Mouse (Mus musculus) CH12.LX (cell line): ENCODE measurements around the gene Ttyh2. TPM values are rescaled to one million over a fixed set of nuclear protein-coding genes. Genes with fewer than 3 reads are reported as not detected.

ENCODE experiments used
- DNase-seq: peaks from one replicate; pipeline ENCODE4 v3.0.0-alpha.2; 2013; ENCODE audit errors: extremely low read depth
- H3K27ac ChIP-seq: 2 replicates; pipeline ENCODE4 v1.5.1; 2012; ENCODE audit warnings: low read depth, mild to moderate bottlenecking, control low read depth, moderate library complexity; ENCODE audit not compliant: insufficient read depth
- H3K27me3 ChIP-seq: replicated peaks from 2 replicates; pipeline ENCODE3; 2012; ENCODE audit warnings: inconsistent platforms
- H3K36me3 ChIP-seq, 2 experiments: replicated peaks in 1 of 2; 2 replicates each; pipeline versions ENCODE3 to v1.6.1; 2012; ENCODE audit warnings: inconsistent platforms in 1 of 2, low read length in 1 of 2, mild to moderate bottlenecking in 1 of 2, mixed read lengths in 1 of 2, moderate library complexity in 1 of 2; ENCODE audit not compliant: control insufficient read depth in 1 of 2, insufficient read depth in 1 of 2
- H3K4me1 ChIP-seq, 2 experiments: 2 replicates each; pipeline ENCODE4 v1.6.1; 2012; ENCODE audit warnings: inconsistent platforms in 1 of 2, moderate library complexity in 1 of 2; ENCODE audit not compliant: insufficient read depth in 2 of 2, control insufficient read depth in 1 of 2
- H3K4me2 ChIP-seq: 2 replicates; pipeline ENCODE4 v1.6.1; 2012; ENCODE audit warnings: low read depth, mild to moderate bottlenecking, control low read depth; ENCODE audit not compliant: poor library complexity, insufficient read depth, severe bottlenecking
- H3K4me3 ChIP-seq, 3 experiments: fragments of 150-350 bp in 1 of 3; sonication (generic) in 1 of 3; replicated peaks in 1 of 3; 2 replicates each; pipeline versions ENCODE3 to v1.5.1; 2011 to 2012; ENCODE audit warnings: low read depth in 2 of 3, low read length in 2 of 3, mild to moderate bottlenecking in 2 of 3, moderate library complexity in 2 of 3, control low read depth in 1 of 3, improper control_type of control experiment in 1 of 3, inconsistent platforms in 1 of 3, mixed read lengths in 1 of 3; ENCODE audit not compliant: poor library complexity in 1 of 3
- H3K79me2 ChIP-seq: replicated peaks from 2 replicates; pipeline ENCODE4 v1.6.1; 2012; ENCODE audit warnings: mild to moderate bottlenecking, moderate library complexity; ENCODE audit not compliant: control insufficient read depth, poor library complexity, insufficient read depth, severe bottlenecking; ENCODE audit errors: extremely low read depth
- H3K9ac ChIP-seq: 2 replicates; pipeline ENCODE4 v1.6.1; 2012; ENCODE audit warnings: low read depth, mild to moderate bottlenecking, control low read depth, moderate library complexity; ENCODE audit not compliant: insufficient read depth
- H3K9me3 ChIP-seq: replicated peaks from 2 replicates; pipeline ENCODE3; 2012; ENCODE audit warnings: low read length, inconsistent platforms, mixed read lengths
- CHD1 ChIP-seq: IDR thresholded peaks from 2 replicates; pipeline ENCODE4 v1.6.1; 2012; ENCODE audit warnings: low read depth, low read length, improper control_type of control experiment, inconsistent platforms
- CHD2 ChIP-seq: IDR thresholded peaks from 2 replicates; pipeline ENCODE4 v1.6.1; 2011; ENCODE audit warnings: low read length, improper control_type of control experiment
- E2F4 ChIP-seq: IDR thresholded peaks from 2 replicates; pipeline ENCODE4 v1.6.1; 2011; ENCODE audit warnings: low read depth, low read length, improper control_type of control experiment; ENCODE audit not compliant: insufficient replicate concordance
- ELF1 ChIP-seq: IDR thresholded peaks from 2 replicates; pipeline ENCODE4 v1.6.1; 2014; ENCODE audit warnings: low read depth, mild to moderate bottlenecking, inconsistent platforms, low read length, improper control_type of control experiment
- EP300 ChIP-seq: IDR thresholded peaks from 2 replicates; pipeline ENCODE4 v1.6.1; 2011; ENCODE audit warnings: low read length, improper control_type of control experiment
- ETS1 ChIP-seq: conservative IDR thresholded peaks from 2 replicates; pipeline ENCODE4 v1.6.1; 2012; ENCODE audit warnings: low read depth, mild to moderate bottlenecking, inconsistent platforms, low read length, improper control_type of control experiment, moderate library complexity
- GABPA ChIP-seq: IDR thresholded peaks from 2 replicates; pipeline ENCODE4 v1.6.1; 2012; ENCODE audit warnings: low read depth, low read length, improper control_type of control experiment, inconsistent platforms; ENCODE audit not compliant: insufficient replicate concordance
- HCFC1 ChIP-seq: IDR thresholded peaks from 2 replicates; pipeline ENCODE4 v1.6.1; 2012; ENCODE audit warnings: low read depth, mild to moderate bottlenecking, inconsistent platforms, low read length, improper control_type of control experiment
- IRF4 ChIP-seq: IDR thresholded peaks from 2 replicates; pipeline ENCODE4 v1.6.1; 2014; ENCODE audit warnings: low read depth, mild to moderate bottlenecking, inconsistent platforms, low read length, improper control_type of control experiment
- MAFK ChIP-seq: IDR thresholded peaks from 2 replicates; pipeline ENCODE4 v1.6.1; 2011; ENCODE audit warnings: low read length, improper control_type of control experiment; ENCODE audit not compliant: insufficient replicate concordance
- MAX ChIP-seq: IDR thresholded peaks from 2 replicates; pipeline ENCODE4 v1.6.1; 2011; ENCODE audit warnings: low read length, improper control_type of control experiment
- MAZ ChIP-seq: IDR thresholded peaks from 2 replicates; pipeline ENCODE4 v1.6.1; 2012; ENCODE audit warnings: low read depth, mild to moderate bottlenecking, inconsistent platforms, low read length, improper control_type of control experiment, moderate library complexity
- MEF2A ChIP-seq: IDR thresholded peaks from 2 replicates; pipeline ENCODE4 v1.6.1; 2014; ENCODE audit warnings: low read depth, mild to moderate bottlenecking, inconsistent platforms, low read length, improper control_type of control experiment, borderline replicate concordance
- MYC ChIP-seq: IDR thresholded peaks from 2 replicates; pipeline ENCODE4 v1.6.1; 2011; ENCODE audit warnings: low read depth, mild to moderate bottlenecking, improper control_type of control experiment, low read length
- NRF1 ChIP-seq: IDR thresholded peaks from 2 replicates; pipeline ENCODE4 v1.6.1; 2014; ENCODE audit warnings: low read depth, mild to moderate bottlenecking, inconsistent platforms, low read length, improper control_type of control experiment, moderate library complexity
- POLR2A ChIP-seq: IDR thresholded peaks from 2 replicates; pipeline ENCODE4 v1.6.1; 2011; ENCODE audit warnings: low read depth, mild to moderate bottlenecking, improper control_type of control experiment, low read length
- POLR2AphosphoS2 ChIP-seq: IDR thresholded peaks from 2 replicates; pipeline ENCODE4 v1.6.1; 2011; ENCODE audit warnings: low read depth, low read length, improper control_type of control experiment
- RAD21 ChIP-seq: IDR thresholded peaks from 2 replicates; pipeline ENCODE4 v1.6.1; 2011; ENCODE audit warnings: low read depth, mild to moderate bottlenecking, low read length, improper control_type of control experiment, moderate library complexity
- RCOR1 ChIP-seq: conservative IDR thresholded peaks from 2 replicates; pipeline ENCODE4 v1.6.1; 2012; ENCODE audit warnings: low read depth, mild to moderate bottlenecking, inconsistent platforms, low read length, improper control_type of control experiment
- SMC3 ChIP-seq: IDR thresholded peaks from 2 replicates; pipeline ENCODE4 v1.6.1; 2011; ENCODE audit warnings: low read depth, low read length, improper control_type of control experiment
- TBP ChIP-seq: conservative IDR thresholded peaks from 2 replicates; pipeline ENCODE4 v1.6.1; 2011; ENCODE audit warnings: low read depth, low read length, improper control_type of control experiment
- USF1 ChIP-seq: IDR thresholded peaks from 2 replicates; pipeline ENCODE4 v1.6.1; 2014; ENCODE audit warnings: low read depth, mild to moderate bottlenecking, inconsistent platforms, low read length, improper control_type of control experiment
- ZC3H11A ChIP-seq: IDR thresholded peaks from 2 replicates; pipeline ENCODE4 v1.6.1; 2012; ENCODE audit warnings: low read depth, mild to moderate bottlenecking, inconsistent platforms, low read length, improper control_type of control experiment
- ZMIZ1 ChIP-seq: IDR thresholded peaks from 2 replicates; pipeline ENCODE4 v1.6.1; 2012; ENCODE audit warnings: low read depth, mild to moderate bottlenecking, inconsistent platforms, low read length, improper control_type of control experiment
- dilution Hi-C: fragments of 300-500 bp; cut with MboI; formaldehyde crosslinking; loops from 2 replicates; pipeline ENCODE4 v1.14.3; 2020; ENCODE audit warnings: low sequenced_read_pairs; ENCODE audit not compliant: extremely low pct_unique_long_range_greater_than_20kb, extremely low pct_ligation_motif_present
- in situ Hi-C: fragments of 300-500 bp; cut with MboI; formaldehyde crosslinking; loops from 3 replicates; pipeline ENCODE4 v1.14.3; 2019; ENCODE audit warnings: low sequenced_read_pairs, low pct_ligation_motif_present, low pct_unique_long_range_greater_than_20kb, mixed read lengths
- polyA plus RNA-seq: library from polyadenylated mRNA; unstranded; fragments of >175 nt; gene quantifications from 2 replicates; pipeline ENCODE4 v1.2.1, GENCODE M21; 2012; ENCODE audit warnings: low read depth; ENCODE audit not compliant: insufficient read length
- total RNA-seq, 2 experiments: library from RNA; depleted of rRNA; stranded (reverse); fragments of 300-350 nt in 1 of 2; fragments of >200 nt in 1 of 2; gene quantifications; 2 replicates each; pipeline ENCODE4 v1.2.3; 2012 to 2014

Ttyh2 gene
- total and polyA plus RNA-seq, 3 experiments, result 0.82 to 2.4 (median 1.4) TPM

DNA sequence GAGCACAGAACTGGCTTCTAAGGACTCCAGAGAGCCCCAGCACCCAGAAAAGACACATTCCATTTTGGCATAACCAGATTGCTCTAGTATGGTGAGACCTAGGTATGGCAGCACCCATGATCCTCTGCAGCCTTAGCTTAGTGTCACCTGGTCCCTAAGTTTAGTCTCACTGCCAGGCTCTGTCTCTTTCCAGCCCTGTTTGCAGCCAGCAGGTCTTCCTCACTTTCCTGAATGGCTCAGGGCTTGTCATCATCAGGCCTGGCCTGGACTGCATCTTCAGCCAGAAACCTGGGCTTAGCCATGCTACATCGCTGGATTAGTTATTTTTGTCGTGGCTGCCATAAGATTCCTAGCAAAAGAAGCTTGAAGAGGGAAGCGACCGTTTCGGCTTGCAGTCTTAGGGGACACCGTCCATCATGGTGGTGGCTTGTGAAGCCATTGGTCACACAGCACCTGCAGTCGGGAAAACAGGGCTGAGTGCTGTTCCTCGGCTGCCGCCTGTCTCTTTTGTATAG is 10.4 kb downstream of the Ttyh2 start:
- no peak overlapping the region for H3K4me2 ChIP-seq
- no peaks in the 10 kb centered on the region for H3K27me3 ChIP-seq
- H3K79me2 ChIP-seq, result no peaks in the 10 kb centered on the region
- dilution Hi-C loops, result no loop called here
- H3K4me1 ChIP-seq, result peaks cover 5 to 41% of the 10 kb centered on the region in 2 experiments
- no peak for TF ChIP-seq SMC3
- no peak for TF ChIP-seq USF1
- no peak for TF ChIP-seq E2F4
- no peak for TF ChIP-seq ZMIZ1
- TF ChIP-seq NRF1, result no peak
- no peak for TF ChIP-seq CHD1
- no peak for TF ChIP-seq POLR2A
- TF ChIP-seq CHD2, result no peak
- TF ChIP-seq MEF2A, result no peak
- no peak for TF ChIP-seq MYC
- TF ChIP-seq ETS1, result no peak
- TF ChIP-seq HCFC1, result no peak
- TF ChIP-seq TBP, result no peak
- TF ChIP-seq POLR2AphosphoS2, result no peak
- TF ChIP-seq RAD21, result no peak
- TF ChIP-seq GABPA, result no peak
- TF ChIP-seq ELF1, result no peak
- TF ChIP-seq, all 38 proteins: peak for 0
- H3K9ac ChIP-seq, result no peak overlapping the region
- no peak overlapping the region for H3K27ac ChIP-seq
- no peaks in the 10 kb centered on the region for H3K9me3 ChIP-seq
- in situ Hi-C loops, result no loop called here
- peaks cover 0 to 32% of the 10 kb centered on the region in 2 experiments for H3K36me3 ChIP-seq
- DNase-seq, result no peak
- no peak overlapping the region for H3K4me3 ChIP-seq

DNA sequence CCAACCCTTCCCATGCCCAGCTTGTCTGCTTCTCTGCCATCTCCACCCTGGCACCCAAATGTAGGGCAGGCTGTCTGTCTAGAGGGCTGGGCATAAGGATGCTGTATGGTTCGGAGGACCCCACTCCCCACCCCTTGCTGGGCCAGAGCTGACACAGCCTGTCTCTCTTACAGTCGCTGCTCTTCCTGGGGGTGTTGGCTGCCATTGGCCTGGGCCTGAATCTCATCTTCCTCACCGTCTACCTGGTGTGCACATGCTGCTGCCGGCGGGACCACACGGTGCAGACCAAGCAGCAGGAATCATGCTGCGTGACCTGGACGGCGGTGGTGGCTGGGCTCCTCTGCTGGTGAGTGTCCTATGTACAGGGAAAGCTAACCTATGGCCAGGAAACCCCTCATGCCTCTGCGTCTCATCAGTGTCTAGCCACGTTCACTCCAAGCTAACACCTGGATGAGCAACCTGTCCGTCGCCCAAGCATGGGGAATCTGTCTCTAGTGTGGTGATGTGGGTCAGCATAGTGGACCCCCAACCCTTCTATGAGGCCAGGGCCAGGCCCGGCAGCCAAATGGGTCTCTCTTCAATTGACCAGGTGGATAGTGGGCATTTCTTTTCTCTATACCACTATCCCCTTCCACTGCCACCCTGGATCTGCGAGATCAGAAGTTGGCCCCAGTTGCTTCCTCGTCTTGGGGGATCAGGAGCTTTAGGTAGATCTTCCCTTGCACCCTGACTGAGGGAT is 11.2 kb downstream of the Ttyh2 start:
- DNase-seq, result no peak
- Histone ChIP-seq H3K36me3 (peaks cover 0 to 28% of the 10 kb centered on the region in 2 experiments), H3K79me2 (no peaks in the 10 kb centered on the region), H3K27ac (no peak overlapping the region), H3K4me1 (peaks cover 5 to 37% of the 10 kb centered on the region in 2 experiments), H3K9me3 (no peaks in the 10 kb centered on the region)
- dilution Hi-C loops, result no loop called here
- TF ChIP-seq GABPA (no peak), MAX (no peak), MAFK (no peak), ETS1 (no peak), RCOR1 (no peak), USF1 (no peak), MYC (no peak), EP300 (no peak), ZC3H11A (no peak), SMC3 (no peak), IRF4 (no peak), ZMIZ1 (no peak), HCFC1 (no peak), NRF1 (no peak), MAZ (no peak), RAD21 (no peak)
- TF ChIP-seq, all 38 proteins: peak for 0
- no peak overlapping the region for H3K4me2 ChIP-seq
- no peak overlapping the region for H3K4me3 ChIP-seq
- in situ Hi-C loops, result no loop called here
- no peaks in the 10 kb centered on the region for H3K27me3 ChIP-seq
- no peak overlapping the region for H3K9ac ChIP-seq
